Mouse (Mus musculus): ENCODE results near the gene Cpt1b. TPM values are rescaled to one million over a fixed set of nuclear protein-coding genes. Genes with fewer than 3 reads are reported as not detected.

Cpt1b gene
- total and polyA plus RNA-seq, 3 experiments, result 0.92 to 2.0 TPM; not detected in 1

DNA sequence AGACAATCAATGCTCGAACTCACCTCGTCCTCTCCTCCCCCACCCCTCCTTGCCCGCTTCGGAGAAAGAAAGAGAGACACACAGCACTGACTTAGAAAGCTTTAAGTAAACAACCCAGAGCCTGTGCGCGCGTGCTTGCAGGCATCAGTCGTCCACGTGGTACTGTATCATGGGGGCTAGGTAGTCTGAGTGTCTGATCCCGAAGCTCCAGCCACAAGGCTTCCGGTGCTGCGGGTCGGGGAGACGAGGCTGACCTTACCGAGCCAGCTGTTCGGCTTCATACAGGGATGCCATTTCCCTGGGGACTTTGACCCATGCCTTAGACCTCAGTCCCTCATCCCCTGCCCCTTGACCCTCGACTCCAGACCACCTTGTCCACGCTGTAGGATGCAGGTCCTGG is 48.3 kb downstream of the Cpt1b start:
- H3K27me3 ChIP-seq (ENCODE audit: control insufficient read depth in 1 of 2, insufficient read depth in 2 of 2, low read length in 2 of 2), result no peaks in the 10 kb centered on the region

DNA sequence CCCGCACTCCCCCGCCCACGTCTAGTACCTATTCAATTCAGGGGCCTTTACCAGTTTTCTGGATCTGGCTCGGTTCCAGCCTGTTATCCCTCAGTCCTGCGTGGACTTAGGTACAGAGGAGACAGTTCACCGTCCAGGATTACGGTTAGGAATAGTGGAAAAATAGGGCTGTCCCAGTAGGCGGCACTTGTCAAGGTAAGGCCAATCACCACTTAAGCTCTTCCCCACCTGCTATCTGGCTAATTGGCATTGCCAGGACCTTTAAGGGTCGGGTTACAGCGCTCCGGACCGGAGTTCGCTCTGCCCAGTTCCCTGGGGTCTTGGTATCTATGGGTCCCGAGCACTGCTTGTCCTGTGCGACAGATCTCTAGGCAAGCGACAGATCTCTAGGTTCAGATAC is 48.7 kb downstream of the Cpt1b start, which contains the start of gene Tymp:
TSS of gene Tymp (minus strand) at position 83 of the 400 bp plus-strand sequence.
- peaks cover 0 to 11% of the 10 kb centered on the region in 2 experiments; a peak in 1 of 4 replicates for H3K4me1 ChIP-seq (ENCODE audit: control insufficient read depth in 1 of 2, insufficient read depth in 2 of 2, low read length in 2 of 2)
- H3K36me3 ChIP-seq (ENCODE audit: control insufficient read depth in 1 of 2, insufficient read depth in 2 of 2, low read length in 2 of 2), result peaks cover 0 to 10% of the 10 kb centered on the region in 2 experiments; a peak in 2 of 4 replicates
- H3K9ac ChIP-seq (ENCODE audit: control insufficient read depth, low read depth, low read length, poor library complexity, severe bottlenecking), result no peak within 1 kb of the TSS
- no peaks in the 10 kb centered on the region for H3K27me3 ChIP-seq (ENCODE audit: control insufficient read depth in 1 of 2, insufficient read depth in 2 of 2, low read length in 2 of 2)
- DNase-seq (ENCODE audit: low read depth, low spot score), result no peak
- peaks cover 18% of the 10 kb centered on the region for H3K79me2 ChIP-seq (ENCODE audit: control insufficient read depth, insufficient read depth, low read length, poor library complexity)
- H3K9me3 ChIP-seq (replicated peaks; ENCODE audit: insufficient read depth, low read length), result no peaks in the 10 kb centered on the region
- H3K27ac ChIP-seq (ENCODE audit: control insufficient read depth, low read depth, low read length), result no peak within 1 kb of the TSS
- TF ChIP-seq CHD2 (IDR thresholded peaks at IDR 0.05; ENCODE audit: low read length) (no peak), MAZ (IDR thresholded peaks at IDR 0.05; ENCODE audit: low read depth, low read length) (no peak), UBTF (IDR thresholded peaks at IDR 0.05; ENCODE audit: borderline replicate concordance, insufficient read depth, low read depth, low read length) (no peak), RCOR1 (IDR thresholded peaks at IDR 0.05; ENCODE audit: low read depth, low read length) (no peak), GABPA (IDR thresholded peaks at IDR 0.05; ENCODE audit: low read depth, low read length) (no peak), KAT2A (conservative IDR thresholded peaks at IDR 0.05; ENCODE audit: low read depth, low read length) (no peak), SMC3 (IDR thresholded peaks at IDR 0.05; ENCODE audit: low read depth, low read length) (no peak), BHLHE40 (IDR thresholded peaks at IDR 0.05; ENCODE audit: borderline replicate concordance, low read depth, low read length) (no peak), TBP (IDR thresholded peaks at IDR 0.05; ENCODE audit: low read depth, low read length) (no peak), ETS1 (IDR thresholded peaks at IDR 0.05; ENCODE audit: low read depth, low read length) (no peak)
- no peak within 1 kb of the TSS for H3K4me3 ChIP-seq (ENCODE audit: control insufficient read depth in 1 of 2, insufficient read depth in 1 of 2, low read depth in 2 of 2, low read length in 2 of 2)

More for the DNA sequence above, 48.3 kb downstream of the Cpt1b start:
- no peak overlapping the region for H3K4me3 ChIP-seq (ENCODE audit: control insufficient read depth in 1 of 2, insufficient read depth in 1 of 2, low read depth in 2 of 2, low read length in 2 of 2)
- H3K79me2 ChIP-seq (ENCODE audit: control insufficient read depth, insufficient read depth, low read length, poor library complexity), result peaks cover 15% of the 10 kb centered on the region
- H3K9me3 ChIP-seq (replicated peaks; ENCODE audit: insufficient read depth, low read length), result no peaks in the 10 kb centered on the region
- no peak overlapping the region for H3K27ac ChIP-seq (ENCODE audit: control insufficient read depth, low read depth, low read length)
- no peak for TF ChIP-seq POLR2AphosphoS2 (IDR thresholded peaks at IDR 0.05; ENCODE audit: low read length)
- TF ChIP-seq ZMIZ1 (IDR thresholded peaks at IDR 0.05; ENCODE audit: low read depth, low read length), result no peak
- TF ChIP-seq MAZ (IDR thresholded peaks at IDR 0.05; ENCODE audit: low read depth, low read length), result no peak
- TF ChIP-seq UBTF (IDR thresholded peaks at IDR 0.05; ENCODE audit: borderline replicate concordance, insufficient read depth, low read depth, low read length), result no peak
- no peak for TF ChIP-seq MAX (IDR thresholded peaks at IDR 0.05; ENCODE audit: low read length)
- no peak for TF ChIP-seq ZKSCAN1 (IDR thresholded peaks at IDR 0.05; ENCODE audit: low read depth, low read length)
- no peak for TF ChIP-seq CHD2 (IDR thresholded peaks at IDR 0.05; ENCODE audit: low read length)
- no peak for TF ChIP-seq ELF1 (IDR thresholded peaks at IDR 0.05; ENCODE audit: low read depth, low read length)
- no peak for TF ChIP-seq TAL1 (IDR thresholded peaks at IDR 0.05; ENCODE audit: low read length)
- TF ChIP-seq RAD21 (IDR thresholded peaks at IDR 0.05; ENCODE audit: low read depth, low read length), result no peak
- no peak for TF ChIP-seq ETS1 (IDR thresholded peaks at IDR 0.05; ENCODE audit: low read depth, low read length)
- no peak for TF ChIP-seq RCOR1 (IDR thresholded peaks at IDR 0.05; ENCODE audit: low read depth, low read length)
- no peak for TF ChIP-seq GABPA (IDR thresholded peaks at IDR 0.05; ENCODE audit: low read depth, low read length)
- TF ChIP-seq SIN3A (IDR thresholded peaks at IDR 0.05; ENCODE audit: low read length), result no peak
- H3K36me3 ChIP-seq (ENCODE audit: control insufficient read depth in 1 of 2, insufficient read depth in 2 of 2, low read length in 2 of 2), result peaks cover 0 to 10% of the 10 kb centered on the region in 2 experiments; a peak in 2 of 4 replicates
- H3K9ac ChIP-seq (ENCODE audit: control insufficient read depth, low read depth, low read length, poor library complexity, severe bottlenecking), result no peak overlapping the region
- DNase-seq (ENCODE audit: low read depth, low spot score), result no peak
- H3K4me1 ChIP-seq (ENCODE audit: control insufficient read depth in 1 of 2, insufficient read depth in 2 of 2, low read length in 2 of 2), result peaks cover 0 to 11% of the 10 kb centered on the region in 2 experiments; a peak in 1 of 4 replicates
